Mouse (Mus musculus) macrophage (primary cell): ENCODE measurements around the gene Atoh8. TPM values are rescaled to one million over a fixed set of nuclear protein-coding genes. Genes with fewer than 3 reads are reported as not detected.

Source experiments
- H3K27ac ChIP-seq: fragments of 350-480 bp; formaldehyde crosslinking; 2 replicates; pipeline ENCODE4 v1.9.0; 2021
- H3K36me3 ChIP-seq: fragments of 350-480 bp; formaldehyde crosslinking; 2 replicates; pipeline ENCODE4 v1.9.0; 2021; ENCODE audit errors: inconsistent target
- H3K4me3 ChIP-seq: fragments of 350-480 bp; formaldehyde crosslinking; 2 replicates; pipeline ENCODE4 v1.9.0; 2021; ENCODE audit errors: inconsistent target
- H3K79me2 ChIP-seq: fragments of 350-480 bp; formaldehyde crosslinking; 2 replicates; pipeline ENCODE4 v1.9.0; 2021; ENCODE audit errors: inconsistent target
- WGBS: methylation state at CpG from one replicate; pipeline ENCODE4 v1.1.7; 2026; ENCODE audit warnings: inconsistent platforms; ENCODE audit not compliant: missing documents; 5-methylcytosine and 5-hydroxymethylcytosine counted together
- polyA plus RNA-seq: library from polyadenylated mRNA; stranded (reverse); fragments of 250-400 nt; gene quantifications from 3 replicates; pipeline ENCODE4 v1.2.4, GENCODE M21; 2018; ENCODE audit warnings: inconsistent platforms

Gene Atoh8
- polyA plus RNA-seq, 1 experiment from 2014 or later = not detected

- no peak overlapping the region for H3K27ac ChIP-seq
- WGBS = 68% methylated on average over 3 of the region's 3 CpGs
- no peaks in the 10 kb centered on the region for H3K79me2 ChIP-seq
- H3K36me3 ChIP-seq = no peaks in the 10 kb centered on the region
- H3K4me3 ChIP-seq = no peak overlapping the region
Measured at GRCm38 (mm10) chr6:72177417-72177816, 58.0 kb downstream of the Atoh8 start.

- WGBS = 96% methylated on average over 5 of the region's 5 CpGs
- H3K27ac ChIP-seq = no peak overlapping the region
- H3K79me2 ChIP-seq = no peaks in the 10 kb centered on the region
- H3K4me3 ChIP-seq = no peak overlapping the region
- H3K36me3 ChIP-seq = no peaks in the 10 kb centered on the region
Measured at GRCm38 (mm10) chr6:72176004-72176403, 59.4 kb downstream of the Atoh8 start.

DNA sequence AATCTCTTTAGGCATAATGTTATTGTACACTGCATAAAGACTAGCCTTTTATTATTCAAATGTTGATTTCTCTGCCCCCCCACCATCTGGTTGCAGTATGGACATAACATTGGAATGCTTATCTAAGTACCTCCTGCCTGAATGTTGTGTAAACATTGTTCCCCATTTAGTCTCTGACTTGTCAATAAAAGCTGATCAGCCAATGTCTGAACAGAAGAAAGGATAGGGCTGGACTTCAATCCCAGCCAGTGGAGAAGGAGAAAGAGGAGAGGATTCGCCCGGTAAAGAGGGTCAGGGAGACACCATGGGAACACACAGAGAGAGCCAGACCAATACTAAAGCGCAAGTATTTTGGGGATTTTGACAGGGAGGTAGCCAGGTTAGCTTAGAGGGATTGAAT, 60.0 kb downstream of the Atoh8 start:
- WGBS = 97% methylated on average over 3 of the region's 3 CpGs
- H3K27ac ChIP-seq = no peak overlapping the region
- no peaks in the 10 kb centered on the region for H3K36me3 ChIP-seq
- H3K79me2 ChIP-seq = no peaks in the 10 kb centered on the region
- H3K4me3 ChIP-seq = no peak overlapping the region

- WGBS = 100% methylated on average over 1 of the region's 1 CpGs
- no peak overlapping the region for H3K4me3 ChIP-seq
- H3K36me3 ChIP-seq = no peaks in the 10 kb centered on the region
- no peaks in the 10 kb centered on the region for H3K79me2 ChIP-seq
- H3K27ac ChIP-seq = no peak overlapping the region
Measured at GRCm38 (mm10) chr6:72173350-72173749, 62.0 kb downstream of the Atoh8 start.

- 92% methylated on average over 3 of the region's 3 CpGs for WGBS
- Histone ChIP-seq H3K27ac (no peak overlapping the region), H3K79me2 (no peaks in the 10 kb centered on the region), H3K4me3 (no peak overlapping the region), H3K36me3 (no peaks in the 10 kb centered on the region)
Measured at GRCm38 (mm10) chr6:72171391-72171790, 64.0 kb downstream of the Atoh8 start.

DNA sequence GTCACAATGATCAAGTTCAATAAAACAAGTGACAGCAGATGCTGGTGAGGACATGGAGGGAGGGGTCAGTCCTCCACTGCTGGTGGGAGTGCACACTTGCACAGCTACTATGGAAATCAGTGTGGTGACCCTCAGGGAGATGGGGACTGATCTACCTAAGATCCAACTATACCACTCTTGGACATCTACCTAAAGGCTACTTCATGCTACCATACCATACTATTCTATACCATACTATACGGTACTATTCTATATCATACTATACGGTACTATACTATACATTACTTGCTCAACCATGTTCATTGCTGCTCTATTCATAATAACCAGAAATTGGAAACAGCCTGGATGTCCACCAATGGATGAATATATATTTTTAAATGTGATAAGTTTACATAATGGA, 69.5 kb downstream of the Atoh8 start:
- no peak overlapping the region for H3K4me3 ChIP-seq
- no peaks in the 10 kb centered on the region for H3K36me3 ChIP-seq
- 96% methylated on average over 2 of the region's 2 CpGs for WGBS
- no peak overlapping the region for H3K27ac ChIP-seq
- H3K79me2 ChIP-seq = no peaks in the 10 kb centered on the region

GRCm38 (mm10) chr6:72164321-72165275, 70.8 kb downstream of the Atoh8 start:
- no peaks in the 10 kb centered on the region for H3K79me2 ChIP-seq
- no peak overlapping the region for H3K4me3 ChIP-seq
- H3K27ac ChIP-seq = peak overlapping the region; percentile 93
- 22% methylated on average over 20 of the region's 20 CpGs for WGBS
- no peaks in the 10 kb centered on the region for H3K36me3 ChIP-seq

DNA sequence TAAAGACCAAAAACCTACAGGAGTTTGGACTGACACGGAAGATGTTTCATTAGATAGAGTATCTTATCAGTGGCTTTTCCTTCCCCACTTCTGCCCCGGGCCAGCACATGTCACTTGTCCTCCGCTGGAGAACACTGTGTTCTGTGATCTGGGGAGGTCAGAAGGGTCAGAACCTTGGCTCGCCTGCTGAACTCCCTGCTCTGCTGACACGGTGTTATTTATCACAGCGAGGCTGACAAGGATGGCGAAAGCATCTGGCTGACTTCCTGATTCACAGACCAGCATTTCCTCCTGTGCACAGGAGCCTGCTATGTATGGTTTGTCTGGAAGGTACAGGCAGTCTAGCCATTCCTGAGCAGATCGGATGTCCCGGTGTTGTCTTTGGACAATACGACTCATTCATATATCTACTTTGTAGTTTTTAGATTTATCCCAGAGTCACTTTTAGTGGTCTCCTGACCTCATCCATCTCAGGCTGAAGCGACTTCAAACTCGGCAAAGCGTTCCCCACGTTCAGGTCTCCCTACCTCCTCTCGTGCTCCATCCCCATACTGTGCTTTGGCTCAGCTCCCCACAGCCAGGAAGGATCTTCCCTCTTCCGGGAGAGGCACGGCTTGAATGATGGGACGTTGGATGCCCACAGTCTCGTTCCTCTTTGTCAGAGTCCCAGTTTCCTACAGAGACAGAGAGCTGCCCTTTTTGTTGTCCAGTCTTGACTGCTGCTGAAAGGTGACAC, 73.1 kb downstream of the Atoh8 start:
- Histone ChIP-seq H3K4me3 (peak overlapping the region; percentile 26), H3K27ac (peak overlapping the region; percentile 93)
- WGBS = 4% methylated on average over 19 of the region's 19 CpGs

DNA sequence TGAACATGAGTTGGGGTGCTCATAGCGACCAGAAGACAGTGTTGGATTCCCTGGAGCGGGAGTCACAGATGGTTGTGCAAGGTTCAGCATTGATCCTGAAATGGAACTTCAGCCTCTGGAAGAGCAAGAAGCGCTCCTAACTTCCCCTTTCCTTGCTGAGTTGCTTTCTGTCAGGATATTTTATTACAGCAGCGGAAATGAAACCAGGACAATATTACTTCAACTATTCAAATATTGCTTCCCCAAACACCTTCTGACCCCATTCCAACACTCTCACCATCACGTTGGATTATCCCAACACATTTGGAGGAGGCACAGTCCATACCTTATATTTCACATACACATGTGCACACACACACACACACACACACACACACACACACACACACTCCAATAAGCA, 73.6 kb downstream of the Atoh8 start:
- H3K36me3 ChIP-seq = no peaks in the 10 kb centered on the region
- H3K79me2 ChIP-seq = no peaks in the 10 kb centered on the region
- peak overlapping the region; percentile 26; the same call in 1 of the 2 replicates for H3K4me3 ChIP-seq
- H3K27ac ChIP-seq = peak overlapping the region; percentile 93
- WGBS = 7% methylated on average over 5 of the region's 5 CpGs

More for the DNA sequence above, 73.1 kb downstream of the Atoh8 start:
- no peaks in the 10 kb centered on the region for H3K79me2 ChIP-seq
- no peaks in the 10 kb centered on the region for H3K36me3 ChIP-seq

DNA sequence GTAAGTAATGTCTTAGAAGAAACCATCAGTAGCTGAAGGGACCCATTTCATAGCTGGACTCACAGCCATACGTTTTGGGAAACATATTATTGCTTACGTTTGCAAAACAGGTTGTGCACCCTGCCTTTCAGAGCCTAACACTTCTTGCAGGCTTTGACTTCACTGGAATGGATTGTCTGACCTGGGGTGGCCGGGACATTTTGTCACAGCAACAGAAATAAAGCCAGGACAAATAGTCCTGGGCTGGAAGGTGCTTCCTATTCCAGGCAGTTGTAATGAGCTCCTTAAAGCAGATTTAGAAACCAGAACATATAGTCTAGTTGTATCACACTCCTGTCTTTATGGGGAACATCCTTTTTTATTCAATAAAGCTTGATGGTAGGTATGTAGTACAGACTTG, 74.4 kb downstream of the Atoh8 start:
- Histone ChIP-seq H3K27ac (peak overlapping the region; percentile 93), H3K79me2 (no peaks in the 10 kb centered on the region), H3K36me3 (no peaks in the 10 kb centered on the region), H3K4me3 (no peak overlapping the region)
- 90% methylated on average over 3 of the region's 3 CpGs for WGBS

- Histone ChIP-seq H3K27ac (no peak overlapping the region), H3K36me3 (no peaks in the 10 kb centered on the region), H3K4me3 (no peak overlapping the region), H3K79me2 (no peaks in the 10 kb centered on the region)
- 94% methylated on average over 10 of the region's 10 CpGs for WGBS
Measured at GRCm38 (mm10) chr6:72159861-72160395, 75.4 kb downstream of the Atoh8 start.

GRCm38 (mm10) chr6:72158966-72159764, 76.2 kb downstream of the Atoh8 start:
- Histone ChIP-seq H3K27ac (no peak overlapping the region), H3K79me2 (no peaks in the 10 kb centered on the region)
- 91% methylated on average over 8 of the region's 8 CpGs for WGBS

More at GRCm38 (mm10) chr6:72158966-72159764, 76.2 kb downstream of the Atoh8 start:
- Histone ChIP-seq H3K36me3 (no peaks in the 10 kb centered on the region), H3K4me3 (no peak overlapping the region)
